Comparison of ENCODE assay signal across 8 mouse cellular contexts in genomic region chr4:97418616-97419015, GRCm38 (mm10).
DNase-seq lines count a peak whose midpoint lies in the region; ATAC-seq and TF ChIP-seq lines count a peak whose summit lies in the region.

No protein-coding gene starts in this region.

- H3K27me3 ChIP-seq in Patski: no peaks in the 10 kb centered on the region
- H3K27me3 ChIP-seq in forebrain, embryonic 14.5 days (replicated peaks; ENCODE audit: control insufficient read depth, insufficient read depth, low read length): no peaks in the 10 kb centered on the region
- H3K27me3 ChIP-seq in hindbrain, embryonic 10.5 days (ENCODE audit: insufficient read depth, poor library complexity, severe bottlenecking): no peaks in the 10 kb centered on the region
- no peaks in the 10 kb centered on the region for H3K27me3 ChIP-seq in neural tube, embryonic 11.5 days (ENCODE audit: control insufficient read depth, insufficient read depth, low read length)

- in situ Hi-C loops in Patski (cut with MboI; ENCODE audit: low pct_unique_long_range_greater_than_20kb): no loop called here

- H3K27ac ChIP-seq in forebrain, embryonic 14.5 days (ENCODE audit: low read depth, low read length): peak overlapping the region; percentile 30; the same call in 1 of the 2 replicates
- 0 out of 2 replicates have a peak overlapping the region, but pooled peaks have one; percentile 31 for H3K27ac ChIP-seq in hindbrain, embryonic 10.5 days
- no peak overlapping the region for H3K27ac ChIP-seq in neural tube, embryonic 11.5 days (ENCODE audit: low read depth, low read length)

- no peak overlapping the region for H3K4me3 ChIP-seq in forebrain, embryonic 14.5 days (ENCODE audit: low read depth, low read length)
- H3K4me3 ChIP-seq in hindbrain, embryonic 10.5 days: no peak overlapping the region
- H3K4me3 ChIP-seq in neural tube, embryonic 11.5 days (ENCODE audit: low read depth, low read length): no peak overlapping the region

- DNase-seq in Patski (ENCODE audit: low read depth, low spot score): peak; percentile 6
- DNase-seq in forebrain, embryonic 14.5 days (ENCODE audit: low spot score): peak; percentile 78
- peak; percentile 33 for DNase-seq in hindbrain, embryonic 10.5 days (ENCODE audit: low spot score)
- peak; percentile 45 to 59 for DNase-seq in layer of hippocampus, postnatal 36 days
- DNase-seq in neural tube, embryonic 11.5 days (ENCODE audit: low spot score): peak; percentile 53
- DNase-seq in urinary bladder, adult 2 months (ENCODE audit: low spot score): peak; percentile 66
- DNase-seq in T-cell, adult 2 months (ENCODE audit: low spot score): no peak

- H3K4me1 ChIP-seq in forebrain, embryonic 14.5 days (ENCODE audit: control insufficient read depth, insufficient read depth, low read length): peaks cover 6% of the 10 kb centered on the region; the same call in 1 of the 2 replicates
- H3K4me1 ChIP-seq in hindbrain, embryonic 10.5 days (replicated peaks): peaks cover 8% of the 10 kb centered on the region; the same call in 1 of the 2 replicates
- no peaks in the 10 kb centered on the region; the same call in 1 of the 2 replicates for H3K4me1 ChIP-seq in neural tube, embryonic 11.5 days (ENCODE audit: control insufficient read depth, insufficient read depth, low read length)

- ATAC-seq in Patski: no peak
- ATAC-seq in cerebellum, adult (ENCODE audit: insufficient number of reproducible peaks, low FRiP score, low TSS enrichment): peak; percentile 82
- ATAC-seq in forebrain, embryonic 14.5 days: peak; percentile 85
- ATAC-seq in neural tube, embryonic 11.5 days (ENCODE audit: insufficient read depth, low FRiP score, low TSS enrichment): peak; percentile 77

- no peak overlapping the region for H3K9ac ChIP-seq in forebrain, embryonic 14.5 days (ENCODE audit: low read length)
- H3K9ac ChIP-seq in neural tube, embryonic 11.5 days (ENCODE audit: low read length): no peak overlapping the region

- H3K36me3 ChIP-seq in forebrain, embryonic 14.5 days (ENCODE audit: control insufficient read depth, insufficient read depth, low read length): no peaks in the 10 kb centered on the region
- no peaks in the 10 kb centered on the region for H3K36me3 ChIP-seq in hindbrain, embryonic 10.5 days
- H3K36me3 ChIP-seq in neural tube, embryonic 11.5 days (ENCODE audit: control insufficient read depth, insufficient read depth, low read length): no peaks in the 10 kb centered on the region

- 4% methylated on average over 5 of the region's 5 CpGs for WGBS in forebrain, embryonic 14.5 days
- 17% methylated on average over 5 of the region's 5 CpGs for WGBS in hindbrain, embryonic 10.5 days
- 24% methylated on average over 5 of the region's 5 CpGs for WGBS in neural tube, embryonic 11.5 days

- CTCF ChIA-PET in Patski (lab: Charles Lee): no interaction called here

- H3K9me3 ChIP-seq in forebrain, embryonic 14.5 days (replicated peaks; ENCODE audit: control insufficient read depth, low read length): no peaks in the 10 kb centered on the region
- no peaks in the 10 kb centered on the region for H3K9me3 ChIP-seq in hindbrain, embryonic 10.5 days
- no peaks in the 10 kb centered on the region for H3K9me3 ChIP-seq in neural tube, embryonic 11.5 days (ENCODE audit: control insufficient read depth, low read length)

- POLR2A ChIA-PET in Patski (lab: Charles Lee): no interaction called here

- no peak overlapping the region for H3K4me2 ChIP-seq in forebrain, embryonic 14.5 days (ENCODE audit: low read length)
- no peak overlapping the region for H3K4me2 ChIP-seq in neural tube, embryonic 11.5 days (ENCODE audit: low read depth)

- TF ChIP-seq CTCF in Patski (IDR thresholded peaks at IDR 0.05): no peak
